Mouse (Mus musculus) CH12.LX (cell line): Measurements from ENCODE around the gene Eva1b. TPM values are rescaled to one million over a fixed set of nuclear protein-coding genes. Genes with fewer than 3 reads are reported as not detected.

ENCODE experiments used
- DNase-seq: peaks from one replicate; pipeline ENCODE4 v3.0.0-alpha.2; 2013; ENCODE audit errors: extremely low read depth
- H3K27ac ChIP-seq: 2 replicates; pipeline ENCODE4 v1.5.1; 2012; ENCODE audit warnings: low read depth, mild to moderate bottlenecking, control low read depth, moderate library complexity; ENCODE audit not compliant: insufficient read depth
- H3K27me3 ChIP-seq: replicated peaks from 2 replicates; pipeline ENCODE3; 2012; ENCODE audit warnings: inconsistent platforms
- H3K36me3 ChIP-seq, 2 experiments: replicated peaks in 1 of 2; 2 replicates each; pipeline versions ENCODE3 to v1.6.1; 2012; ENCODE audit warnings: inconsistent platforms in 1 of 2, low read length in 1 of 2, mild to moderate bottlenecking in 1 of 2, mixed read lengths in 1 of 2, moderate library complexity in 1 of 2; ENCODE audit not compliant: control insufficient read depth in 1 of 2, insufficient read depth in 1 of 2
- H3K4me1 ChIP-seq, 2 experiments: 2 replicates each; pipeline ENCODE4 v1.6.1; 2012; ENCODE audit warnings: inconsistent platforms in 1 of 2, moderate library complexity in 1 of 2; ENCODE audit not compliant: insufficient read depth in 2 of 2, control insufficient read depth in 1 of 2
- H3K4me2 ChIP-seq: 2 replicates; pipeline ENCODE4 v1.6.1; 2012; ENCODE audit warnings: low read depth, mild to moderate bottlenecking, control low read depth; ENCODE audit not compliant: poor library complexity, insufficient read depth, severe bottlenecking
- H3K4me3 ChIP-seq, 3 experiments: fragments of 150-350 bp in 1 of 3; sonication (generic) in 1 of 3; replicated peaks in 1 of 3; 2 replicates each; pipeline versions ENCODE3 to v1.5.1; 2011 to 2012; ENCODE audit warnings: low read depth in 2 of 3, low read length in 2 of 3, mild to moderate bottlenecking in 2 of 3, moderate library complexity in 2 of 3, control low read depth in 1 of 3, improper control_type of control experiment in 1 of 3, inconsistent platforms in 1 of 3, mixed read lengths in 1 of 3; ENCODE audit not compliant: poor library complexity in 1 of 3
- H3K79me2 ChIP-seq: replicated peaks from 2 replicates; pipeline ENCODE4 v1.6.1; 2012; ENCODE audit warnings: mild to moderate bottlenecking, moderate library complexity; ENCODE audit not compliant: control insufficient read depth, poor library complexity, insufficient read depth, severe bottlenecking; ENCODE audit errors: extremely low read depth
- H3K9ac ChIP-seq: 2 replicates; pipeline ENCODE4 v1.6.1; 2012; ENCODE audit warnings: low read depth, mild to moderate bottlenecking, control low read depth, moderate library complexity; ENCODE audit not compliant: insufficient read depth
- H3K9me3 ChIP-seq: replicated peaks from 2 replicates; pipeline ENCODE3; 2012; ENCODE audit warnings: low read length, inconsistent platforms, mixed read lengths
- BHLHE40 ChIP-seq: IDR thresholded peaks from 2 replicates; pipeline ENCODE4 v1.6.1; 2011; ENCODE audit warnings: mild to moderate bottlenecking, low read depth, low read length, improper control_type of control experiment
- CHD1 ChIP-seq: IDR thresholded peaks from 2 replicates; pipeline ENCODE4 v1.6.1; 2012; ENCODE audit warnings: low read depth, low read length, improper control_type of control experiment, inconsistent platforms
- CHD2 ChIP-seq: IDR thresholded peaks from 2 replicates; pipeline ENCODE4 v1.6.1; 2011; ENCODE audit warnings: low read length, improper control_type of control experiment
- CTCF ChIP-seq, 2 experiments: IDR thresholded peaks in 1 of 2; conservative IDR thresholded peaks in 1 of 2; 2 replicates each; pipeline ENCODE4 v1.5.1; 2011 to 2012; ENCODE audit warnings: low read depth in 2 of 2, low read length in 2 of 2, improper control_type of control experiment in 1 of 2, inconsistent platforms in 1 of 2, mild to moderate bottlenecking in 1 of 2, moderate library complexity in 1 of 2
- E2F4 ChIP-seq: IDR thresholded peaks from 2 replicates; pipeline ENCODE4 v1.6.1; 2011; ENCODE audit warnings: low read depth, low read length, improper control_type of control experiment; ENCODE audit not compliant: insufficient replicate concordance
- ELF1 ChIP-seq: IDR thresholded peaks from 2 replicates; pipeline ENCODE4 v1.6.1; 2014; ENCODE audit warnings: low read depth, mild to moderate bottlenecking, inconsistent platforms, low read length, improper control_type of control experiment
- EP300 ChIP-seq: IDR thresholded peaks from 2 replicates; pipeline ENCODE4 v1.6.1; 2011; ENCODE audit warnings: low read length, improper control_type of control experiment
- ETS1 ChIP-seq: conservative IDR thresholded peaks from 2 replicates; pipeline ENCODE4 v1.6.1; 2012; ENCODE audit warnings: low read depth, mild to moderate bottlenecking, inconsistent platforms, low read length, improper control_type of control experiment, moderate library complexity
- GABPA ChIP-seq: IDR thresholded peaks from 2 replicates; pipeline ENCODE4 v1.6.1; 2012; ENCODE audit warnings: low read depth, low read length, improper control_type of control experiment, inconsistent platforms; ENCODE audit not compliant: insufficient replicate concordance
- HCFC1 ChIP-seq: IDR thresholded peaks from 2 replicates; pipeline ENCODE4 v1.6.1; 2012; ENCODE audit warnings: low read depth, mild to moderate bottlenecking, inconsistent platforms, low read length, improper control_type of control experiment
- IRF4 ChIP-seq: IDR thresholded peaks from 2 replicates; pipeline ENCODE4 v1.6.1; 2014; ENCODE audit warnings: low read depth, mild to moderate bottlenecking, inconsistent platforms, low read length, improper control_type of control experiment
- JUN ChIP-seq: IDR thresholded peaks from 2 replicates; pipeline ENCODE4 v1.6.1; 2011; ENCODE audit warnings: low read depth, mild to moderate bottlenecking, low read length, improper control_type of control experiment, moderate library complexity; ENCODE audit not compliant: insufficient read depth
- JUND ChIP-seq: conservative IDR thresholded peaks from 2 replicates; pipeline ENCODE4 v1.6.1; 2011; ENCODE audit warnings: low read depth, low read length, improper control_type of control experiment
- KAT2A ChIP-seq: IDR thresholded peaks from 2 replicates; pipeline ENCODE4 v1.6.1; 2012; ENCODE audit warnings: low read length, improper control_type of control experiment, inconsistent platforms; ENCODE audit not compliant: insufficient replicate concordance
- MAFK ChIP-seq: IDR thresholded peaks from 2 replicates; pipeline ENCODE4 v1.6.1; 2011; ENCODE audit warnings: low read length, improper control_type of control experiment; ENCODE audit not compliant: insufficient replicate concordance
- MAX ChIP-seq: IDR thresholded peaks from 2 replicates; pipeline ENCODE4 v1.6.1; 2011; ENCODE audit warnings: low read length, improper control_type of control experiment
- MAZ ChIP-seq: IDR thresholded peaks from 2 replicates; pipeline ENCODE4 v1.6.1; 2012; ENCODE audit warnings: low read depth, mild to moderate bottlenecking, inconsistent platforms, low read length, improper control_type of control experiment, moderate library complexity
- MEF2A ChIP-seq: IDR thresholded peaks from 2 replicates; pipeline ENCODE4 v1.6.1; 2014; ENCODE audit warnings: low read depth, mild to moderate bottlenecking, inconsistent platforms, low read length, improper control_type of control experiment, borderline replicate concordance
- MXI1 ChIP-seq: IDR thresholded peaks from 2 replicates; pipeline ENCODE4 v1.6.1; 2011; ENCODE audit warnings: mild to moderate bottlenecking, low read depth, low read length, improper control_type of control experiment
- MYC ChIP-seq: IDR thresholded peaks from 2 replicates; pipeline ENCODE4 v1.6.1; 2011; ENCODE audit warnings: low read depth, mild to moderate bottlenecking, improper control_type of control experiment, low read length
- NELFE ChIP-seq: IDR thresholded peaks from 2 replicates; pipeline ENCODE4 v1.6.1; 2011; ENCODE audit warnings: low read depth, low read length, improper control_type of control experiment
- NRF1 ChIP-seq: IDR thresholded peaks from 2 replicates; pipeline ENCODE4 v1.6.1; 2014; ENCODE audit warnings: low read depth, mild to moderate bottlenecking, inconsistent platforms, low read length, improper control_type of control experiment, moderate library complexity
- PAX5 ChIP-seq: IDR thresholded peaks from 2 replicates; pipeline ENCODE4 v1.6.1; 2012; ENCODE audit warnings: low read length, inconsistent platforms, mixed read lengths
- POLR2A ChIP-seq: IDR thresholded peaks from 2 replicates; pipeline ENCODE4 v1.6.1; 2011; ENCODE audit warnings: low read depth, mild to moderate bottlenecking, improper control_type of control experiment, low read length
- POLR2AphosphoS2 ChIP-seq: IDR thresholded peaks from 2 replicates; pipeline ENCODE4 v1.6.1; 2011; ENCODE audit warnings: low read depth, low read length, improper control_type of control experiment
- RAD21 ChIP-seq: IDR thresholded peaks from 2 replicates; pipeline ENCODE4 v1.6.1; 2011; ENCODE audit warnings: low read depth, mild to moderate bottlenecking, low read length, improper control_type of control experiment, moderate library complexity
- RCOR1 ChIP-seq: conservative IDR thresholded peaks from 2 replicates; pipeline ENCODE4 v1.6.1; 2012; ENCODE audit warnings: low read depth, mild to moderate bottlenecking, inconsistent platforms, low read length, improper control_type of control experiment
- SIN3A ChIP-seq: IDR thresholded peaks from 2 replicates; pipeline ENCODE4 v1.6.1; 2012; ENCODE audit warnings: low read length, improper control_type of control experiment, inconsistent platforms
- SMC3 ChIP-seq: IDR thresholded peaks from 2 replicates; pipeline ENCODE4 v1.6.1; 2011; ENCODE audit warnings: low read depth, low read length, improper control_type of control experiment
- TBP ChIP-seq: conservative IDR thresholded peaks from 2 replicates; pipeline ENCODE4 v1.6.1; 2011; ENCODE audit warnings: low read depth, low read length, improper control_type of control experiment
- TCF12 ChIP-seq: IDR thresholded peaks from 2 replicates; pipeline ENCODE4 v1.6.1; 2014; ENCODE audit warnings: low read depth, mild to moderate bottlenecking, inconsistent platforms, low read length, improper control_type of control experiment
- UBTF ChIP-seq: IDR thresholded peaks from 2 replicates; pipeline ENCODE4 v1.6.1; 2012; ENCODE audit warnings: low read depth, mild to moderate bottlenecking, inconsistent platforms, low read length, improper control_type of control experiment, moderate library complexity
- USF1 ChIP-seq: IDR thresholded peaks from 2 replicates; pipeline ENCODE4 v1.6.1; 2014; ENCODE audit warnings: low read depth, mild to moderate bottlenecking, inconsistent platforms, low read length, improper control_type of control experiment
- ZC3H11A ChIP-seq: IDR thresholded peaks from 2 replicates; pipeline ENCODE4 v1.6.1; 2012; ENCODE audit warnings: low read depth, mild to moderate bottlenecking, inconsistent platforms, low read length, improper control_type of control experiment
- ZKSCAN1 ChIP-seq: IDR thresholded peaks from 2 replicates; pipeline ENCODE4 v1.6.1; 2012; ENCODE audit warnings: low read depth, inconsistent platforms, low read length, improper control_type of control experiment, borderline replicate concordance
- ZMIZ1 ChIP-seq: IDR thresholded peaks from 2 replicates; pipeline ENCODE4 v1.6.1; 2012; ENCODE audit warnings: low read depth, mild to moderate bottlenecking, inconsistent platforms, low read length, improper control_type of control experiment
- ZNF384 ChIP-seq: IDR thresholded peaks from 2 replicates; pipeline ENCODE4 v1.6.1; 2012; ENCODE audit warnings: low read depth, low read length, improper control_type of control experiment, inconsistent platforms
- dilution Hi-C: fragments of 300-500 bp; cut with MboI; formaldehyde crosslinking; loops from 2 replicates; pipeline ENCODE4 v1.14.3; 2020; ENCODE audit warnings: low sequenced_read_pairs; ENCODE audit not compliant: extremely low pct_unique_long_range_greater_than_20kb, extremely low pct_ligation_motif_present
- in situ Hi-C: fragments of 300-500 bp; cut with MboI; formaldehyde crosslinking; loops from 3 replicates; pipeline ENCODE4 v1.14.3; 2019; ENCODE audit warnings: low sequenced_read_pairs, low pct_ligation_motif_present, low pct_unique_long_range_greater_than_20kb, mixed read lengths
- polyA plus RNA-seq: library from polyadenylated mRNA; unstranded; fragments of >175 nt; gene quantifications from 2 replicates; pipeline ENCODE4 v1.2.1, GENCODE M21; 2012; ENCODE audit warnings: low read depth; ENCODE audit not compliant: insufficient read length
- total RNA-seq, 2 experiments: library from RNA; depleted of rRNA; stranded (reverse); fragments of 300-350 nt in 1 of 2; fragments of >200 nt in 1 of 2; gene quantifications; 2 replicates each; pipeline ENCODE4 v1.2.3; 2012 to 2014

Eva1b gene
- total and polyA plus RNA-seq, 3 experiments: 0.97 to 4.3 (median 1.3) TPM

GRCm38 (mm10) chr4:126103057-126103581, 44.4 kb upstream of the Eva1b start:
- H3K36me3 ChIP-seq: peaks cover 9 to 49% of the 10 kb centered on the region in 2 experiments
- peak overlapping the region; percentile 91 for H3K4me2 ChIP-seq
- in situ Hi-C loops (no loop called here), dilution Hi-C loops (no loop called here)
- H3K4me1 ChIP-seq: peaks cover 21 to 77% of the 10 kb centered on the region in 2 experiments
- peaks cover 39% of the 10 kb centered on the region for H3K79me2 ChIP-seq
- DNase-seq: peak; percentile 97
- peak overlapping the region; percentile 98 for H3K27ac ChIP-seq
- H3K27me3 ChIP-seq: no peaks in the 10 kb centered on the region
- TF ChIP-seq TCF12 (peak; percentile 86), CTCF (conservative IDR thresholded peaks at IDR 0.05 in 1 of 2, IDR thresholded peaks at IDR 0.05 in 1 of 2; ENCODE audit: low read depth in 2 of 2, low read length in 2 of 2) (no peak; a peak in 1 of 4 replicates), CHD1 (no peak; the same call in 1 of the 2 replicates), ZMIZ1 (peak; percentile 79), JUND (peak; percentile 72), GABPA (no peak; the same call in 1 of the 2 replicates), UBTF (no peak), RAD21 (no peak), USF1 (no peak; the same call in 1 of the 2 replicates), IRF4 (peak; percentile 77), ZC3H11A (no peak), CHD2 (0 out of 2 replicates have a peak, but pooled peaks have one; percentile 52), MYC (peak; percentile 96), MAZ (peak; percentile 92), MEF2A (peak; percentile 89), ELF1 (peak; percentile 64), MXI1 (peak; percentile 93), SIN3A (peak; percentile 96), ZKSCAN1 (no peak), TBP (peak; percentile 66; the same call in 1 of the 2 replicates), ETS1 (peak; percentile 96), POLR2AphosphoS2 (peak; percentile 94), MAFK (peak; percentile 87), MAX (peak; percentile 89), POLR2A (peak; percentile 78; the same call in 1 of the 2 replicates), HCFC1 (peak; percentile 69), BHLHE40 (peak; percentile 80), ZNF384 (no peak), EP300 (peak; percentile 78), NRF1 (peak; percentile 48), PAX5 (no peak), RCOR1 (peak; percentile 83), NELFE (peak; percentile 85), E2F4 (peak; percentile 63; the same call in 1 of the 2 replicates), SMC3 (no peak), JUN (peak; percentile 87), KAT2A (peak; percentile 70; the same call in 1 of the 2 replicates)
- peak overlapping the region; percentile 81 for H3K9ac ChIP-seq
- H3K9me3 ChIP-seq: no peaks in the 10 kb centered on the region
- peak overlapping the region; percentile 43 to 74 (median 53) for H3K4me3 ChIP-seq
